Mouse (Mus musculus) layer of hippocampus, adult 2 months (tissue): Measurements from ENCODE around the gene Oas1h. TPM values are rescaled to one million over a fixed set of nuclear protein-coding genes. Genes with fewer than 3 reads are reported as not detected.
"Not testable (repeated sequence)": the region's sequence is repeated elsewhere in the genome, so short reads cannot be mapped to it uniquely, and the experiment has no call there.

ENCODE experiments used
- DNase-seq, 2 experiments: peaks; one replicate each; pipeline ENCODE4 v3.0.0; 2022; ENCODE audit warnings: low spot score in 2 of 2
- H3K27ac ChIP-seq: fragments of 200-600 bp; 2 replicates; pipeline ENCODE4 v1.8.1; 2022
- H3K4me3 ChIP-seq: fragments of 200-600 bp; 2 replicates; pipeline ENCODE4 v1.8.1; 2022; ENCODE audit warnings: mild to moderate bottlenecking
- CTCF ChIP-seq: fragments of 200-600 bp; conservative IDR thresholded peaks from 2 replicates; pipeline ENCODE4 v1.8.1; 2022; ENCODE audit warnings: antibody characterized with exemption, mild to moderate bottlenecking, moderate library complexity
- total RNA-seq, 2 experiments: library from RNA; stranded (reverse); gene quantifications; 2 replicates each; pipeline ENCODE4 v1.2.3; 2021

Gene Oas1h
- total RNA-seq, 2 experiments from 2014 or later: not detected

- no peak overlapping the region for H3K4me3 ChIP-seq
- TF ChIP-seq CTCF: no peak
- no peak overlapping the region for H3K27ac ChIP-seq
- DNase-seq: no peak
These were observed 31.0 kb downstream of the Oas1h start for GRCm38 (mm10) chr5:120892243-120892660.

GRCm38 (mm10) chr5:120893866-120894265, 32.6 kb downstream of the Oas1h start:
- not testable (repeated sequence) for H3K4me3 ChIP-seq, H3K27ac ChIP-seq, DNase-seq

- DNase-seq, H3K27ac ChIP-seq, H3K4me3 ChIP-seq: not testable (repeated sequence)
These were observed 33.5 kb downstream of the Oas1h start for GRCm38 (mm10) chr5:120894692-120895091.

- no peak for DNase-seq
- Histone ChIP-seq H3K4me3 (no peak overlapping the region), H3K27ac (no peak overlapping the region)
- TF ChIP-seq CTCF: no peak
These were observed 34.1 kb downstream of the Oas1h start for GRCm38 (mm10) chr5:120895231-120895900.

- no peak for TF ChIP-seq CTCF
- H3K4me3 ChIP-seq: no peak overlapping the region
- no peak for DNase-seq
- H3K27ac ChIP-seq: no peak overlapping the region
These were observed 37.1 kb downstream of the Oas1h start for GRCm38 (mm10) chr5:120898307-120898706.

- TF ChIP-seq CTCF: no peak
- DNase-seq: no peak
- no peak overlapping the region for H3K27ac ChIP-seq
- H3K4me3 ChIP-seq: no peak overlapping the region
These were observed 37.5 kb downstream of the Oas1h start for GRCm38 (mm10) chr5:120898726-120899125.

- H3K27ac ChIP-seq: no peak overlapping the region
- H3K4me3 ChIP-seq: no peak overlapping the region
- TF ChIP-seq CTCF: no peak
- no peak for DNase-seq
These were observed 39.4 kb downstream of the Oas1h start for GRCm38 (mm10) chr5:120900666-120901065.

- DNase-seq: no peak
- no peak overlapping the region for H3K4me3 ChIP-seq
- H3K27ac ChIP-seq: no peak overlapping the region
- no peak for TF ChIP-seq CTCF
These were observed 40.8 kb downstream of the Oas1h start for GRCm38 (mm10) chr5:120902056-120902455.

GRCm38 (mm10) chr5:120906791-120907733, 45.8 kb downstream of the Oas1h start, which contains the start of gene Oas1a:
Oas1a (minus strand) TSS chr5:120907521.
- not testable (repeated sequence) for H3K4me3 ChIP-seq, H3K27ac ChIP-seq

GRCm38 (mm10) chr5:120908196-120908920, 47.1 kb downstream of the Oas1h start:
- H3K27ac ChIP-seq: no peak overlapping the region
- DNase-seq: no peak
- no peak for TF ChIP-seq CTCF
- no peak overlapping the region for H3K4me3 ChIP-seq

More at GRCm38 (mm10) chr5:120906791-120907733, 45.8 kb downstream of the Oas1h start, which contains the start of gene Oas1a:
- DNase-seq: not testable (repeated sequence)

GRCm38 (mm10) chr5:120914204-120914603, 53.0 kb downstream of the Oas1h start, which contains the start of gene Oas1d:
Oas1d (plus strand) TSS chr5:120914536.
- DNase-seq, H3K4me3 ChIP-seq, H3K27ac ChIP-seq: not testable (repeated sequence)

- H3K27ac ChIP-seq, H3K4me3 ChIP-seq, DNase-seq: not testable (repeated sequence)
These were observed 58.1 kb downstream of the Oas1h start for GRCm38 (mm10) chr5:120919156-120919935.
